Mouse (Mus musculus): ENCODE results near the gene Krt18. TPM values are rescaled to one million over a fixed set of nuclear protein-coding genes. Genes with fewer than 3 reads are reported as not detected.

Gene Krt18
- polyA plus RNA-seq (2012; rRNA removed), result 28.2 and 34.2 TPM in 2 replicates

DNA sequence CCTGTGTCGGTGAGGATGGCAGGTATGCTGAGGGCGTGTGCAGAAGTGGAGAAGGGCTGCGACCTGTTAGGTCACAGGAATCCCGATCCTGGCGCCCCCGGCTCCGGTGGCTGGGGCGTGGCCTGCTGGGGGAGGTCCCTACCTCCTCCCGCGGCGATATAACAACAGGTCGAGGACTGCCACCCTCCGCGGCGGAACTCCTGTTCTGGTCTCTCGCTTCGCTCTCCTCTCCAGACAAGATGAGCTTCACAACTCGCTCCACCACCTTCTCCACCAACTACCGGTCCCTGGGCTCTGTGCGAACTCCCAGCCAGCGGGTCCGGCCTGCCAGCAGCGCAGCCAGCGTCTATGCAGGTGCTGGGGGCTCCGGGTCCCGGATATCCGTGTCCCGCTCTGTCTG lies at the start of gene Krt18:
Gene Krt18 (plus strand): TSS at position 141 of the 400 bp plus-strand sequence.

GRCm38 (mm10) chr15:102004189-102004588 lies 23.8 kb upstream of the Krt18 start, which contains the start of gene Krt8:
Gene Krt8 (minus strand): TSS chr15:102004482.

DNA sequence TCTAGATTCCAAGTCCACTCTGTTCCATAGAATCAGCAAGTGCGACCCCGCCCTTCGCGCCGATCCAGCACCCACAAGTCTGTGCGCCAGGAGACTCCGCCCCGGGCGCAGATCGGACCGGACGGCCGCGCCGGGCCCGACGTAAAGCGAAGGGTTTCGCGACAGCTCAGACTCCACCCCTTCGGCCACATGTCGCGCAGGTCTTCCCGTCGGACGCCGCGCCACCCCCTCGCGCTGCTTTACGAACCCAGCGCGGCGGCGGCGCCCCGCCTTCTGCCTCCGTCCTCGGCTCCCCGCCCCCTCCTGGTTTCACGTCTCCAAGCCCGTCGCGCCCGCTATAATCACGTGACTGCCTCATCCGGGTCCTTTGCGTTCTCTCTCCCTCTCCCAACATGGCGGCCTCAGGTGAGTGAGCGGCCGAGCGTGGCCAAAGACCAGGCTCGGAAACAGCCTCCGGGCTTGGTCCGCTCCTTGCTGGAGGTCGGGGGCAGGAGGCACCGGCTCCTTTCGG lies 45.6 kb downstream of the Krt18 start, which contains the start of gene Eif4b:
Gene Eif4b (plus strand): TSS at position 215 of the 511 bp plus-strand sequence.

Other genes with a start within 250 kb of the Krt18 start
- not detected in 2 replicates for gene Krt72, start 241.7 kb upstream of the Krt18 start, polyA plus RNA-seq (2012; rRNA removed)
- not detected in 2 replicates for gene Krt73, start 225.8 kb upstream of the Krt18 start, polyA plus RNA-seq (2012; rRNA removed)
- gene Krt2, start 210.0 kb upstream of the Krt18 start, polyA plus RNA-seq (2012; rRNA removed), result not detected in 2 replicates
- 0.01 and 0.10 TPM in 2 replicates for gene Krt1, start 177.4 kb upstream of the Krt18 start, polyA plus RNA-seq (2012; rRNA removed)
- 0.02 TPM in 1 of 2 replicates, not detected in the other for gene Krt77, start 158.5 kb upstream of the Krt18 start, polyA plus RNA-seq (2012; rRNA removed)
- gene Krt76, start 135.3 kb upstream of the Krt18 start, polyA plus RNA-seq (2012; rRNA removed), result not detected in 2 replicates
- 0.06 and 0.18 TPM in 2 replicates for gene Krt4, start 103.4 kb upstream of the Krt18 start, polyA plus RNA-seq (2012; rRNA removed)
- not detected in 2 replicates for gene Krt79, start 87.9 kb upstream of the Krt18 start, polyA plus RNA-seq (2012; rRNA removed)
- 0.01 TPM in 1 of 2 replicates, not detected in the other for gene Krt78, start 73.9 kb upstream of the Krt18 start, polyA plus RNA-seq (2012; rRNA removed)
- gene Krt8, start 23.7 kb upstream of the Krt18 start, polyA plus RNA-seq (2012; rRNA removed), result 40.2 and 40.3 TPM in 2 replicates
- 72.9 and 76.9 TPM in 2 replicates for gene Eif4b, start 45.6 kb downstream of the Krt18 start, polyA plus RNA-seq (2012; rRNA removed)
- gene Tns2, start 72.2 kb downstream of the Krt18 start, polyA plus RNA-seq (2012; rRNA removed), result 4.7 and 5.4 TPM in 2 replicates
- 12.4 TPM in 2 replicates for gene Spryd3, start 108.1 kb downstream of the Krt18 start, polyA plus RNA-seq (2012; rRNA removed)
- 0.50 and 0.66 TPM in 2 replicates for gene Igfbp6, start 116.2 kb downstream of the Krt18 start, polyA plus RNA-seq (2012; rRNA removed)
- gene Soat2, start 122.3 kb downstream of the Krt18 start, polyA plus RNA-seq (2012; rRNA removed), result 30.7 and 35.5 TPM in 2 replicates
- 15.1 and 17.1 TPM in 2 replicates for gene Zfp740, start 175.1 kb downstream of the Krt18 start, polyA plus RNA-seq (2012; rRNA removed)
- 15.4 and 20.0 TPM in 2 replicates for gene Csad, start 176.5 kb downstream of the Krt18 start, polyA plus RNA-seq (2012; rRNA removed)
- 2.2 and 2.3 TPM in 2 replicates for gene Itgb7, start 203.8 kb downstream of the Krt18 start, polyA plus RNA-seq (2012; rRNA removed)
- 2.0 and 2.1 TPM in 2 replicates for gene Rarg, start 229.3 kb downstream of the Krt18 start, polyA plus RNA-seq (2012; rRNA removed)
- 0.03 TPM in 2 replicates for gene Gm9918, start 242.4 kb downstream of the Krt18 start, polyA plus RNA-seq (2012; rRNA removed)

Measured in liver, embryonic 14 days (tissue).